Mouse (Mus musculus): ENCODE measurements around the gene Gm10358. TPM values are rescaled to one million over a fixed set of nuclear protein-coding genes. Genes with fewer than 3 reads are reported as not detected.

Gene Gm10358
- 0.42 and 0.82 TPM in 2 replicates for polyA plus RNA-seq (2012; rRNA removed)

DNA sequence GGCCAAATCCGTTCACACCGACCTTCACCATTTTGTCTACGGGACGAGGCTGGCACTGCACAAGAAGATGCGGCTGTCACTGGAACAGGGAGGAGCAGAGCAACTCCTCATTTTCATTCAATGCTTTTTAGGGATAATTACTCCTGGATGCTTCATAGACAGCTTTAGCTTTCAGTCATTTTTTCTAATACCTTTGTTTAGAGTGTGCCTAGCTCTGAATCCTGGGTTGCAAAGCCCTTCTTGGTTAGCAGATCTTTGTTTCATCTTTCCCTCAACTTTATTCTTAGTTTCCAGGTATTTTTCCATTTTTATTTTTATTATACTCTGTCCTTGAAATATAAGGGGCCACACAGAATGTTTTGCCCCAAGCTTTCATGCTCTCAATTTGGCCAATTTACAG is at the start of gene Gm10358:
Gm10358 (minus strand) TSS at position 101 of the 400 bp plus-strand sequence.

DNA sequence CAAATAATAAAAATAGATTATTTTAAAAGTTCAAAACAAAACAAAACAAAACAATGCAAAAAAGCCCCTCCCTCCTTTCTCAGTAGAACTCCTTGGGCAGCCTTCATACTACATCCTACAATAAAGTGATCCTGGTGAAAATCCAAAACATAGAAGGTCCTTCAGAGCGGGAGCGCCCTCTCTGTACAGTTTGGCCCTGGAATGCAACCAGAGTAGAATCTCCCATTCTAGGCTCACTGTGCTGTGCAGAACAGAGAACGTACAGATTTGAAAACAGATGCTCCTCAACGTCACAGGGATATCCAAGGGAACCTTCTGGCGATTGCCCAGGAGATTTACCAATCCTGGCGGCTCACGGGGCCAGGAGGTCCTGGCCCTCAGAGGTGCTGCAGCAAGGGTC is 42.0 kb upstream of the Gm10358 start, which contains the start of gene Iqcm:
Iqcm (plus strand) TSS at position 301 of the 400 bp plus-strand sequence.

Other genes with a start within 250 kb of the Gm10358 start
- 0.19 and 0.26 TPM in 2 replicates for gene Rasd2, start 192.6 kb downstream of the Gm10358 start, polyA plus RNA-seq (2012; rRNA removed)
- gene Iqcm, start 42.1 kb upstream of the Gm10358 start, polyA plus RNA-seq (2012; rRNA removed): 0.10 TPM in 1 of 2 replicates, not detected in the other

Data from central nervous system, embryonic 11.5 days (tissue).